Mouse (Mus musculus) skeletal muscle tissue, adult 2 months (tissue): Measurements from ENCODE around the gene Cenpc1.

Experiments
- DNase-seq: peaks from one replicate; pipeline ENCODE4 v3.0.0-alpha.2; 2012; ENCODE audit warnings: low read depth, low spot score

Gene Cenpc1

DNA sequence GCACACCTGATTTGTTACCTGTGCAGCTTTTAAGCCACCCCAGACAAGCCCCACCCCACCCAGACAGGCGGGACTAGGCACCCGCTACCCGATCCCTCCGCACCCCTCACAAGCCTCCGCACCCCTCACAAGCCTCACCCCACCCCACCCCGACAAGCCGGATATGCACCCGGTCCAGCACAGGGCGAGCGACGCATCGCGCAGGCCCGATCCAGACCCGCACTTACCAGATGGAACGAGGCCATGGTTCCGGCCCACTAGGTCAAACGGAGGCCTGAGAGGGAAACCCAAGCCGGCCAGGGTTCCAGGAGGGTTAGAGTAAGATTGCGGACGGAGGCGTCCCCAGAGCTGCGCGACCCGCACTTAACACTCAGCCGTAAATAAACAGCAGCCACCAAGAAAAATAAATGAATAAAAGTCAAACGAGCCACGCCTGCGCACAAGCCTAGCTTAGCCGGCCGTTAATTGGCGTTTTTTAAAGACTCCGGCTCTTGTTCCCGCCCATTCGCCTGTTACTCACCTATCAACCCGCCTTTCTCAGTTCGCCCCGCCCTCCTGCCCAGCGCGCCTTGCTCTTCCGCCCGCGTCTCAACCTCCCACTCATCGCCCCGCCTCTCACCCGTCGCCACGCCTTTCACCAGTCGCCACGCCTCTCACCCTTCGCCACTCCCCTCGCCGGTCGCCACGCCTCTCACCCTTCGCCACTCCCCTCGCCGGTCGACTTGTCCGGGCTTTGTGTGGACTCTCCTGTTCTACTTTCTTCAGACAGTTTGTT is at the start of gene Cenpc1:
Gene Cenpc1 (minus strand): TSS at position 483 of the 775 bp plus-strand sequence.
- peak; percentile 94 for DNase-seq

DNA sequence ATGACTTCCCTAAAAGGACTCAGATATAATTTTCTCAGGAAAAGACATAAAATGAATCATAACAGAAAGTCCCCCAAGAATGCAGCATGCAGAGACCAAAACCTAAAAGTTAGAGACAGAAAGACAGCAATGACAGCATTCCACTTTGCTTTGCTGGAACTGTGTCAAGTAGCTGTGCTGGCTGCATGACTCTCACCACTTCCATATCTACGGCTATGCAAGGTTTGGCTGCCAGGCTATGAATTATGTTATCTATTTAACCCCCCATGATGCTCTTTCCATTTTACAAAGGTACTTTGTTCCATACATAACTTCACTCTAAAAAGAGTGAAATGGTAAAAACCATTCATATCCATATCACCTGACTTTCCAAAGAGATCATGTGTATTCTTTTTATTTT is 48.6 kb upstream of the Cenpc1 start:
- DNase-seq: no peak

DNA sequence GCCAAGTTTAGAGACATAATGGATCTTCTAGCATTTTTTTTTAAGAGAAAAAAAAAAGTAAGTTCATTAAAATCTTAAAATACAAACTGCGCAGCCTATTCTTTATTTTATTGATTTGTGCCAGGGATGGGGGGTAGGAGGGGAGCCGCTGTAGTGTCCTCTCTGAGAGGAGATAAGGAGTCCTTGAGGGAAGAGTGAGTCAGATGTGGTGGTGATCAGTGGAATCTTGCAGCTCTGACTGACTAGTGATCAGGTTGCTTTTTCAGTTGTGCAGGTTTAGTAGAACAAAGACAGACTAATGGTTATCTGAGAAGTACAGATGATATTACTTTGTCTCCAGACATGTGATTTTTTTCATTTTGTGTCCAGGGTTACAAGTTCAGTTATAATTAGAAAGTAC is 47.7 kb upstream of the Cenpc1 start:
- DNase-seq: no peak

DNA sequence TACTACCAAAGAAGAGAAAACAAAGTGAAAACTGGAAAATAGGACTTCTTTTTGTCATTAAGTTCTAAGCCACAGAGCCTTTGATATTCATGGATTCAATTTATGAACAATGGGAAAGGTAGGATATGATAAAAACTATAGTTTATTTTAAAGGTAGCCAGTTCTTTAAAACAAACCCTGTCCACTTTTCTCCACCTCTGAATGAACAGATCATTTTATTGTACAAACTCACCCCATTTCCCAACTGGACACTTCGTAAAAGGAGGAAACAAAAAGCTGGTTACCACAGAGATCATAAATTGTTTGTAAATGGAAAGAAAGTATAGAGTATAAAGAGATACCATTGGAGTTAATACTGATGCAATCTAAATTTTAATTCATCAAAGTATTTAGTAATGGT is 45.7 kb upstream of the Cenpc1 start:
- no peak for DNase-seq

DNA sequence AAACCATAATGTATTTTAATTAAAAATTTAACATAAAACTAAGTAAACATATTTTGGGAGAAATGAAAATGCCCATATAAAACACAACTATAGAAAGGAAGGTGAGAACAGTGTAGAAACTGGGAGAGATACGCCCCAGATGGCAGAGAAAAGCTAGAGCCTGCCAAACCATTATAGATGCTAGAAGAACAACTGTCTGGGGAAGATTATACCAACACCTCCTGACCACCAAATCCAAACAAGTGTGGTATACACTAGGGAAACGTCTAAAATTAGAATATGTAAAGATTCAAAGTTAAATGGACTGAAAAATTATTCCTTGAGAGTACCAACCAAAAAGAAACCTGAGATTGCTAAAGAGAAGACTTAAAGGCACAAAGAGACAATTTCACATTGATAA is 41.2 kb upstream of the Cenpc1 start:
- DNase-seq: no peak

DNA sequence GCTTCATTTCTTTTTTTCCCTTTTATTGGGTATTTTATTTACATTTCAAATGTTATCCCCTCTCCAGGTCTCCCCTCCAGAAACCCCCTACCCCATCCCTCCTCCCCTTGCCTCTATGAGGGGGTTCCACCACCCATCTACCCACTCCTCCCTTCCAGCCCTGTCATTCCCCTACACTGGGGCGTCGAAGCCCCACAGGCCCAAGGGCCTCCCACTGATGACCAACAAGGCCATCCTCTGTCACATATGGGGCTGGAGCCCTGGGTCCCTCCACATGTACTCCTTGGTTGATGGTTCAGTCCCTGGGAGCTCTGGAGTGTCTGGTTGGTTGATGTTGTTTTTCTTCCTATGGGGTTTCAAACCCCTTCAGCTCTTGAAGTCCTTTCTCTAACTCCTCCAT is 36.8 kb upstream of the Cenpc1 start:
- DNase-seq: no peak

DNA sequence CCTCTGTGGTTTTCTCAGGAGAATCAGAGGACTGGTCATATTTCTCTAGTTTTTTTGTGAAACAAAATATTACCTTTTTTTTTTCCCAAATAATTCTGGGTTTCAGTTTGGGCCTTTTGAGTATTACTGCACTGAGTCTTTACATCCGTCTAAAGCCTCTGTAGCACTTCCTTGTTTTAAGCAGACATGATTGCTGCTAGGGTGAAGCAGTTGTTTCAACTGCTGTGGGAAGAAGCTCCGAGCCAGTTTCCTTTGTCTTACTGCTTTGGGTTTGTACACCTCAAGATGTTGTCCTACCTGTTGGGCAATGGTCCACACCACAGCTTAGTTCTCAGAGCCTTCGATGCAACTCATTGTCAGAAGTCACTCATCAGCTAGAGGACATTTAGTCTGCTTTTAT is 35.2 kb upstream of the Cenpc1 start:
- no peak for DNase-seq

DNA sequence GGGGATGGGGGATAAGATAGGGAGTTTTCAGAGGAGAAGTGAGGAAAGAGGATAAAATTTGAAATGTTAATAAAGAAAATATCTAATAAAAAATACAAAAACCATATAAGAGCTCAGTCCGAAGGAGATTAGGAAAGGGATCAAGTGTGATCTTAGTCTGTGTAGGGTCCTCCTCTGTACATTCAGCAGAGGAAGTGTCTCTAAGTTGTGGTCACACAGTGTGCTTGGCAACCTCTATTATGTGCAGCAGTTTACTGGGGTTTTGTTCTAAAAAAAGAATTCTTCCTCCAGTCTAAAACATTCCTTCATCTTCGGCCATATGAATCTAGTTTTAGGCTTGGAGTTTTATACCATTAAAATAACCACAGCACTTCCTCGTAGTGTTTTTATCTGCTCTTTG is 33.6 kb upstream of the Cenpc1 start:
- DNase-seq: no peak

DNA sequence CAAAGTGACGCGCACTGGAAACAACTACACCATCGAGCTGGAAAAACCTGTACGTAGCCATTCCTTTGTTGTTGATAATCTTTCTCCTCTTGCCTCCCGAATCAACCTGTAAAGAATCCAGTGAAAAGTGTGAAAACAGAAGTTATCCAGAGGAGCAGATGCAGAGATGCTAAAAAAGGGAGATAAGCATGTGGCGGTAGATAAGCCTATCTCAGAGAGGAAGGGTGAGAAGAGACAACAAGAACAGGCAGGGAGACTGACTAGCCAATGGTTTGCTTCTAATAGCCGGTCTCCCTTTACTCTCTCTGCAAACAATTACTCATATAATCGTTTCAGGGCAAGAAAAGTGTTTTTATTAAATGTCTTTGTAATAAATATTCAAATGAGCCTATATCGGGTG is 29.4 kb upstream of the Cenpc1 start:
- no peak for DNase-seq

DNA sequence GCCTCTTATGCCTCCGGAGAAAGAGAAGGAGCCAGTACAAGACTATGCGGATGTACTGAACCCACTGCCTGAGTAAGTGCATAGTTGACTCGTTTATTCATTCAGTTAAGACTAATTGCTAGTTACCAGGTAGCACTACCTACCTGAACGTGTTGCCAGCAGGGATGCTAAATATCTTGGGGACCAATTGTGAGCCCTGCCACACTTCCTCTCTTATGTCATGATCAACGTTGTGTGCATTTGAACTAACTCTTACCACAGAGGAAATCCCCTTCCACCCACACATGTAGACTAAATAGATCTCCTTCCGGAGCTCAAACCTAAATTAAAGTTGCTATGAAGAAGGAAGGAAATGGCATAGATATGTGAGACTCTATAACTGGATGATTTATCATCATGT is 21.4 kb upstream of the Cenpc1 start:
- DNase-seq: peak; percentile 7

DNA sequence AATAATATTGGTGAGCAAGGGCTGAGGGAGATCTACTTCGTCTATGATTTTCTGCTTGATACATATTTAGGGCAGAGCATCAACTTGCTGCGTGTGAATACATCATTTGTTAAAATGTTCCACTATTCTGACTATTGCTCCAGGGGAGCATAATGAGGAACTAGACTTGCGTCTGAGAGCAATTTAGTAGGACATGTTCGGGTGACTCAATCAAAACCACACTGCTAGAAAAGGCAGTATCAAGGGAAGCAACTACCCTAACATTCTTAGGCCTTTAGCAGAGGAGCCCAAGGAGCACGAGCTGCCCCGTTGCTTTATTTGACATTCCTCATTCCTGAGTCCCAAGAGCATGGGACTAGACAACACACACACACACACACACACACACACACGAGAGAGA is 19.6 kb upstream of the Cenpc1 start:
- DNase-seq: no peak

DNA sequence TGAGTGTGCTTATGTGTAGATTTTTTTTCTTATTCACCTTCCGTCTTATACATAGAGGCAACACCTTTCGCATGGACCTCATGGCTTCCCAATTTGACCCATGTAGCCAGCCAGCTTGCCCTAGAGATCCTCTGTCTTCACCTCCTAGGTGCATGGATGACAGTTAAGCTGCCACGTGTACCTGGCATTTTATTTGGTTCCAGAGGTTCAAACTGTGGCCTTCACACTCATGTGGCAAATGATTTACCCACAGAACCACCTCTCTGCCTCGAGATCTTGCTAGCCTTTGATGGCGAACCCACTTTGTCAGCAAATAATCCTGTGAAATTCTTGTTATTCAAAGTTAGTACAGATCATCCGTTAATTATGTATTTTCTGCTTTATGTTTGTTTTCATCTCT is 18.6 kb upstream of the Cenpc1 start:
- no peak for DNase-seq

DNA sequence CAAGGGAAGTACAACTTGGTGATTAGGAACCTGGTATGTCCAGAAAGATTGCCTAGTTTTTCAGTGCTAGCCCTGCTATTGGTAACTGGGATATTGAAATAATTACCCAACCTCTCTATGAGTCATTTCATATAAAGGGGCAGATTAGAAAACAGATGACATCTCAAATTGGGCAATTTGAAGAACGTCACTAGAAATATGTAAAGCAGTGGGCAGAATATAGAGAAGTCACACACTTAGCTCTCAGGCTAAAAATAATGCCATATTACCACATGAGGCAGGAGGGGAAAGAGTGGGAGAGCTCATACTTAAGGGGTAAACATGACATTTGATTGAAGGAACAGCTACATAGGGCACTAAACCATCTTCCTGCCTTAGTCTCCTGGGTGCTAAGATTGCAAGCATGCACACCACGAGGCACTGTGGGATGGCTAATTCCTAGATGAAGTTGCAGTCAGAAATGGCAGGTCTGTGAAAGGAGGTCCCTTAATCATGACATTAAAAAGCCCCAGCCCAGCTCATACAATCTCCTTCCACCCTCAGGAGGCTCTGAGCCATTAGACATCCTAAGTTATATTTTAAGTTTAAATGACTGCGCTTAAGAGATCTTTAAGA is 13.4 kb upstream of the Cenpc1 start:
- DNase-seq: peak; percentile 10

DNA sequence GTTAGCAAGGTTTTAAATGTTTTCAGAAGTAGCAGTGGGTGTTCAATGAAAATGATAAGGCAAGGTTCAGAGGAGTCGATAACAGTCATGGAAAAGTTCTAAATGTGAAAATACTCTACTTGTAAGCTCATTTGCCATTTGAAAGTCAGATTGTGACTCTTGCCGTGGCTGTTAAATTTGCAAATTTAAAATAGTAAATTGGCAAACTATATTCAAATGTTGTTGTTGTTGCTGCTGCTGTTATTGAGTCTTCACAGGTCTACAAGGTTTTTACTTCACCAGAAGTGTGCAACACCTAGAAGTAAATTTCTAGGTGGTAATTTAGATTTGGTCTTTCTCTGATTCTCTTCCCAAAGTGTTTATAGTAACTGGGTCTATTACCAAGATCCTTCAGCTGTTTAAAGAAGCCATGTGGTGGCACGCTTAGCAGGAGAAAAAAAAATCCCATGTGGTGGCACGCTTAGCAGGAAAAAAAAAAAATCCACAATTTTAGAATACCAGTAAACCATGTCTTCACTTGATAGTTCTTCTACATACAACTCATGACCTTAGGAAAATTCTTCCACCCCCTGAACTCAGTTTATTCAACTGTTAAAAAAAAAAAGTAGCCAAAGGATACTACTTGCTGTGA is 7.5 kb upstream of the Cenpc1 start:
- no peak for DNase-seq

DNA sequence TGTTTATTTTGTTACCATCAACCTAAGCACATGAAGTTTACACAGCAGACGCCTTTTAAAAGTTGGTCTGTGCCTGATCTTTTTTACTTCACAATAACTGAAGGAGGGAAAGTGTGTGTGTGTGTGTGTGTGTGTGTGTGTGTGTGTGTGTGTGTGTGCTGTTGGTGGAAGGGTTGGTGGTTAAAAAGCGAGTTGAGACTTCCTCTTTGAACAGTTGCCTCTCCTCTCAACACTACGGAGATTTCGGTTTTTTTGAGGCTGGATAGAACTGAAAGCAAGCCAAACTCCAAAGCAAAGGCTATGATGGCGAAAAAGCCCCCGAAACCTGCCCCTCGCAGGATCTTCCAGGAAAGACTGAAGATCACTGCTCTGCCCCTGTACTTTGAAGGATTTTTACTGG is 6.2 kb upstream of the Cenpc1 start, which contains the start of gene Stap1:
Gene Stap1 (plus strand): TSS at position 209 of the 400 bp plus-strand sequence.
- peak; percentile 8 for DNase-seq

DNA sequence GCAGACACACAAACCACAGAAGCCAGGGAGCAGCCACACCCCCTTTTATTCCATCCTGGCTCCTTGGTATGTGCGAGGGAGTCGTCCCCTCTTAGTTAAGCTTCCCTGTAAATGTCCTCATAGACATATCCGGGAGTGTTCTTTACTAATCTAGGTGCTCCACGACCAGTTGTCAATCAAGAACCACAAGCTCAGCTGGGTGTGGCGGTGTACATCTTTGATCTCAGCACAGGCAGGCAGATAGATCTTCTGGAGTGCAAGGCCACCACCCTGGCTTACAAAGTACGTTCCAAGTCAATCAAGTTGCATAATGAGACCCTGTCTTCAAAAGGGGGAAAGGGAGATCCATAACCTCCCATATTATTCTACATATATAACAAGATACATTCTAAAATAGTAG is 3.7 kb upstream of the Cenpc1 start:
- DNase-seq: no peak

DNA sequence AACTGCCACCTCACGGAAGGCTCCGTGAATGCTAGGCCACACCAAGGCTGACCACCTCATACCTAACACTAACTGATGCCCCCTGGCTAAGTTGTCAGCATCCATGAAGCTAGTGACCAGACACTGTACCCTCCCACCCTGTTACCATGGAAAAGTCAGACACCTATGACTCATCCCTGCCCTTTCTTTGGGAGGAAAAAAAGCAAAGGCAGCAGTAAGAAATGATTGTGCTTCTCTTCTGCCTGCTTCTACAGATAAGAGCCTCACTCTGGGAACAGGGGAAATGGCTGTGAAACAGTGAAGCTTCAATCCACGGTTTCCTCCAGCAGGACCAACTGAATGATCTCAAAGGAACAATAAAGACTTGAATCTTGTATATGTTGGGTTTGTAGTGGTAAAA is 3.1 kb upstream of the Cenpc1 start:
- DNase-seq: no peak

DNA sequence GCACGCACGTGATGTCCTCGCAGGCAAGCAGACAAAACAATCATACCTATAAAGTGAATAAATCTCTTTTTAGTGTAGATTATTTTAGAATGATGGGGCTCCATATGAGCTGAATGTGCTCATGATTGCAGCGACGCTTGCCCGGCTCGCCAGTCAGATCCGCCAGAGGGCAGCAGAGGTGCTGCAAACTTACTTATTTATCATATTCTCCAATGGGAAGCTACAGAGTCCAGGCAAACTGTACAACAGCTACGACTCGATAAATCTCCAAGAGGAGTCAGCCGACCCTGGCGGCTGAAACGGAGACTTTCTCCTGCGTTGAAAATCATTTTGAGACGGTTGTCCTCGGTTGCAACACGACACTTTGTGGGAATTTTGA is 1.2 kb upstream of the Cenpc1 start:
- peak; percentile 63 for DNase-seq

DNA sequence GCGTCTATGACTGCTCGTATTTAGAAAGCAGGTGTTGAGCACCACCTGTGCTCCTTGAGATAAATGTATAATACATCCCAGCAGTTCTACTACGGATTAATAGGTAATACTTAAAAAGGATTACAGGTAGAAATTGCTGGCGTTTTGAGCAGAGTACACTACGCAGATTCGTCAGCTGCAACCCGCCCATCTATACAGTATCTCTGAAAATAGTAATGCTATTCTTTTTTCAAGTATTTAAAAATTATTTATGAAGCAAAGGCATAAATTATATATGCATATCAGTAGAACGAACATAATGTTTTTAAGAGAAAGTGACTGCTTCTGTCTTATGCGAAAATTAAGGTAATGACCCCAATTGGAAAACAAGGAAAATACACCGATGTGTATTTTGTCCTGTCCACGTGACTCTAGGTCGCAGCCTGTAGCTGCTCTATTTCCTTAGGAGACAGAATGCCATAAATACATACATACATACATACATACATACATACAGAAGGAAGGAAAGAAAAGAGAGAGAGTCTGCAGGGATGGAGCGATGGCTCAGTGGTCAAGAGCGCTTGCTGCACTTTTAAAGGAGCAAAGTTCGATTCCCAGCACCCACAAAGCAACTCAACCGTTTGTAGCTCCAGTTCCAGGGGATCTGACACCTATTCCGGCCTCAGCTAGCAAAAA is 630 bp upstream of the Cenpc1 start:
- DNase-seq: no peak

DNA sequence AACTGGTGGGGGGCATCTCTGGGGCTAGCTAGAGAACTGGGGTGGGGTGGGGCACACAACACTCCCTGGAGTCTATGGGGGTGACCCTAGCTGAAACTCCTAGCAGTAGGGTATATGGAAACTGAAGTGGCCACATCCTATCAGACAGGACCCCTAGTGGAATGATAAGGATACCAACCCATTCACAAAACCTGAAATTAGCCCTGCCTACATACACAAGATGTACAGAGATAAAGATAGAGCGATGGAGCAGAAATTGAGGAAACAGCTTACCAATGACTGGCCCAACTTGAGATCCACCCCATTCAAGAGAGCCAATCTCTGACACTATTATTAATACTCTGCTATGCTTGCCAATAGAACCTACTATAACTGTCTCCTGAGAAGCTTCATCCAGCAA is 1.9 kb downstream of the Cenpc1 start:
- DNase-seq: no peak

DNA sequence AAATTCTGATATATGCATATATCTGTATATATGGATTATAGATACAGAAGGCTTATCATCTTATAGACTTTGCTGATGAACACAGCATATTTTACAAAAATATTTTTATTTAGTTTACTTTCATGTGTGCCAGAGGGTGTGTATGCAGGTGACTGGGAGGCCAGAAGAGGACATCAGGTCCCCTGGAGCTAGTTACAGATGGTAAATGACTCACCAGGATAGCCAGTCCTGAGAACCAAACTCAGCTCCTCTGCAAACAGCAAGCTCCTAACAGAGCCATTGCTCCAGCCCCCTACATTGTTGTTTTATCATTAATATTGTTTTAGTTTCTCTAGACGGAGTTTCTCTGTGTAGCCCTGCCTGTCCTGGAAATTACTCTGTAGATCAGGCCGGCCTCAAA is 35.6 kb downstream of the Cenpc1 start:
- no peak for DNase-seq
